8 mouse cellular contexts compared by ENCODE assay signal in the genomic region with DNA sequence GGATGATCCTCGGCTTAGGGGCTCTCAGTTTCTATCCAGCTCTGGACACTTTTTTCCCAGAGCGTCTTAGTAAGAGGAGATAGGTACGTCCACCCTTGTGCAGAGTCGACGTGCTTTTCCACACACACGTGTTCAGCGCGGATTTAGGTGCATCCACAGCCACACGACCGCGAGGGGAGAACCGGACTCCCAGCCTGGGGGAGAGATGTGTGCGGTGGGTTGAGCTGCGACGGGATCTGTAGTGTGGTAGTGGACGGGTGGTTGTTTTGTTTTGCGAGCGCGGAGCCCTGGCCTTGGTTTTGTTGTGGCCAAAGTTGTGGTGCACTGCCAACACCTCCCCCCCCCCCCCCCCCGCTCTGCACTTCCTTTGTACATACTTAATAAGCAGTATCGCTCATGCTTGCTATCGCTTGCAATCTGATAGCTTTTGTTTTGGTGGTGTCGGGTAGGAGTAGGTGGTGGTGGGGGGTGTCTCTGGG. TPM values are rescaled to one million over a fixed set of nuclear protein-coding genes. Genes with fewer than 3 reads are reported as not detected.
A peak's percentile ranks its signal among the peaks of the same experiment; 100 is the strongest.
DNase-seq lines count a peak whose midpoint lies in the region; ATAC-seq lines count a peak whose summit lies in the region.

No protein-coding gene starts in this region.

- peak overlapping the region; percentile 97 for H3K4me2 ChIP-seq in heart, embryonic 11.5 days
- peak overlapping the region; percentile 100 for H3K4me2 ChIP-seq in midbrain, embryonic 13.5 days (replicated peaks)

- H3K27me3 ChIP-seq in heart, embryonic 11.5 days (ENCODE audit: control insufficient read depth, insufficient read depth, low read length), result no peaks in the 10 kb centered on the region
- H3K27me3 ChIP-seq in midbrain, embryonic 13.5 days, result no peaks in the 10 kb centered on the region

- under 1% methylated on average over 22 of the region's 23 CpGs for WGBS in heart, embryonic 11.5 days (ENCODE audit: insufficient replicate concordance)
- WGBS in midbrain, embryonic 13.5 days, result under 1% methylated on average over 22 of the region's 23 CpGs

- no peaks in the 10 kb centered on the region for H3K36me3 ChIP-seq in heart, embryonic 11.5 days (ENCODE audit: control insufficient read depth, insufficient read depth, low read length)
- no peaks in the 10 kb centered on the region for H3K36me3 ChIP-seq in midbrain, embryonic 13.5 days

- peak overlapping the region; percentile 98 for H3K9ac ChIP-seq in heart, embryonic 11.5 days (ENCODE audit: low read depth, low read length)
- H3K9ac ChIP-seq in midbrain, embryonic 13.5 days (replicated peaks), result peak overlapping the region; percentile 96

- H3K4me3 ChIP-seq in heart, embryonic 11.5 days (ENCODE audit: low read depth, low read length), result peak overlapping the region; percentile 95
- H3K4me3 ChIP-seq in midbrain, embryonic 13.5 days (replicated peaks), result peak overlapping the region; percentile 95

- peak overlapping the region; percentile 100 for H3K27ac ChIP-seq in heart, embryonic 11.5 days (ENCODE audit: low read depth, low read length)
- H3K27ac ChIP-seq in midbrain, embryonic 13.5 days, result no peak overlapping the region; the same call in 1 of the 2 replicates

- peak; percentile 94 for DNase-seq in heart, adult 11 months
- DNase-seq in heart, postnatal 4 days, result no peak
- peak; percentile 38 for DNase-seq in adipocyte (ENCODE audit: low spot score)
- peak; percentile 52 to 65 for DNase-seq in kidney, postnatal 25 days
- no peak for DNase-seq in spleen, adult 12 weeks (ENCODE audit: low spot score)

- ATAC-seq in heart, embryonic 11.5 days (replicated peaks; ENCODE audit: insufficient number of reproducible peaks, low FRiP score, low TSS enrichment), result no peak
- no peak for ATAC-seq in midbrain, embryonic 13.5 days
- no peak for ATAC-seq in erythroid progenitor cell, adult 5-6 weeks (replicated peaks; ENCODE audit: low FRiP score, poor library complexity, severe bottlenecking)

- H3K4me1 ChIP-seq in heart, embryonic 11.5 days (ENCODE audit: control insufficient read depth, insufficient read depth, low read length), result peaks cover 42% of the 10 kb centered on the region
- peaks cover 52% of the 10 kb centered on the region for H3K4me1 ChIP-seq in midbrain, embryonic 13.5 days (replicated peaks)

- H3K9me3 ChIP-seq in heart, embryonic 11.5 days (replicated peaks; ENCODE audit: control insufficient read depth, low read length), result no peaks in the 10 kb centered on the region
- H3K9me3 ChIP-seq in midbrain, embryonic 13.5 days, result no peaks in the 10 kb centered on the region

RNA-seq across cellular contexts. Expression of gene Igf1r, which starts 1.2 kb away (rescaled TPM):
- total RNA-seq in heart, postnatal 4 days (2021), result 10 to 100 TPM; 53.5 to 58.5 TPM
- 16.1 and 19.3 TPM in 2 replicates for polyA plus RNA-seq in heart, embryonic 11.5 days (2014; fragmentation: Nextera tagmentation; extraction: Ambion mirVana)
- polyA plus RNA-seq in midbrain, embryonic 13.5 days (2015; fragmentation: Nextera tagmentation; extraction: Ambion mirVana), result 28.0 and 31.4 TPM in 2 replicates
- 17.3 and 28.1 TPM in 2 replicates for total RNA-seq in erythroid progenitor cell, adult 5-6 weeks (2015; ENCODE audit: low replicate concordance)
- total RNA-seq in erythroid progenitor cell, adult 5-6 weeks (2017; ENCODE audit: low replicate concordance), result 16.8 and 18.1 TPM in 2 replicates

Comparison
In these comparisons a context has a peak if more than half of its experiments do, and no peak if none do; other contexts are left out.
1. DNase-seq: peak in heart, adult 11 months (single experiment), adipocyte (single experiment) and kidney, postnatal 25 days (2 of 2); none in heart, postnatal 4 days (single experiment) and spleen, adult 12 weeks (single experiment).